Mouse (Mus musculus) forebrain, embryonic 11.5 days (tissue): Measurements from ENCODE around the gene Cotl1. TPM values are rescaled to one million over a fixed set of nuclear protein-coding genes. Genes with fewer than 3 reads are reported as not detected.

Experiments used
- polyA plus RNA-seq: library from polyadenylated mRNA; unstranded; fragments of >200 nt; fragmentation: Nextera tagmentation; extraction: Ambion mirVana; gene quantifications from 2 replicates; pipeline ENCODE4 v1.2.1, GENCODE M21; 2014

The Cotl1 gene
- polyA plus RNA-seq, 1 experiment from 2014 or later, result 167 TPM

Other genes with a start within 250 kb of the Cotl1 start
- gene Taf1c, start 235.3 kb downstream of the Cotl1 start, polyA plus RNA-seq, result 15.2 and 17.1 TPM in 2 replicates
- not detected in 2 replicates for gene Adad2, start 227.8 kb downstream of the Cotl1 start, polyA plus RNA-seq
- gene Kcng4, start 204.9 kb downstream of the Cotl1 start, polyA plus RNA-seq, result 0.07 TPM in 1 of 2 replicates, not detected in the other
- 0.63 TPM in 1 of 2 replicates, not detected in the other for gene Wfdc1, start 174.2 kb downstream of the Cotl1 start, polyA plus RNA-seq
- gene Atp2c2, start 140.5 kb downstream of the Cotl1 start, polyA plus RNA-seq, result 1.0 and 1.7 TPM in 2 replicates
- gene Tldc1, start 62.1 kb downstream of the Cotl1 start, polyA plus RNA-seq, result 12.6 and 13.4 TPM in 2 replicates
- gene Klhl36, start 21.7 kb upstream of the Cotl1 start, polyA plus RNA-seq, result 7.3 and 9.9 TPM in 2 replicates
- gene Usp10, start 69.8 kb upstream of the Cotl1 start, polyA plus RNA-seq, result 209 and 210 TPM in 2 replicates
- not detected in 2 replicates for gene Gm20388, start 70.3 kb upstream of the Cotl1 start, polyA plus RNA-seq
- gene Crispld2, start 151.9 kb upstream of the Cotl1 start, polyA plus RNA-seq, result 1.6 and 2.1 TPM in 2 replicates